Mouse (Mus musculus) layer of hippocampus, adult 11-12 months (tissue): ENCODE results near the gene Selenop.
"Not testable (repeated sequence)": the region's sequence is repeated elsewhere in the genome, so short reads cannot be mapped to it uniquely, and the experiment has no call there.

ENCODE experiments used
- DNase-seq: peaks from one replicate; pipeline ENCODE4 v3.0.0; 2022; ENCODE audit warnings: low spot score

The Selenop gene

DNA sequence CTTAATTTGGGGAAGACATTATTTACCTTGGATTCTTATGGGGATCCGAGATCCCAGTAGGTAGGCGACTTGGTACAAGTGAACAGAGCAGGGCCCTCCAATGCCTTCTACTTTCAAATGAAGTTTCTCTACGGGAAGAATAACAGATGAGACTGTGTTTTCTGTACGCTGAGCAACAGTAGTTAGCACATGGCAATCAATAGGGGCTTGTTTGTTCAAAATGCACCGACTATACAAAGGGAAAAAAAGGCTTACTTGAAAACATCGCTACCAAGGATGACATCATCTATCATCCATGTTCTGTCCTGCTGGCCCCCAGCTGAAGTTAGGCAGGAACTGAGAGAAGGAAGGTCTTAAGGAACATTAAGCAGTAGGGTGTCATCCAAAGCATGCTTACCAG lies at the start of gene Selenop:
Selenop (plus strand) TSS at position 301 of the 400 bp plus-strand sequence.
- no peak for DNase-seq

DNA sequence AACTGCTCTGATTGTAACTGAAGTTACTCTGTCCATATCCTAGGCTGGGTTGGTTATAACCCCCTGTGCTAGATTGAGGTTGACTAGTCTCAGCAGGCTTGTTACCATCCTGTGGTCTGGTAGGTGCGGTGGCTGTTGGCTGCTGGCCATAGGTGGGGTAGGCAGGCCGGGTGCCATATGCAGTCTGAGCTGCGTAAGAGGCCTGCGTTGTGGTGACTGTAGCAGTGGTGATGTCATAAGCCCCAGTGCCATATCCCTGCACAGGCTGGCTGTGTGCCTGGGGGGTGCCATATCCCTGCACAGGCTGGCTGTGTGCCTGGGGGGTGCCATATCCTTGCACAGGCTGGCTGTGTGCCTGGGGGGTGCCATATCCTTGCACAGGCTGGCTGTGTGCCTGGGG lies 49.7 kb upstream of the Selenop start:
- DNase-seq = not testable (repeated sequence)

DNA sequence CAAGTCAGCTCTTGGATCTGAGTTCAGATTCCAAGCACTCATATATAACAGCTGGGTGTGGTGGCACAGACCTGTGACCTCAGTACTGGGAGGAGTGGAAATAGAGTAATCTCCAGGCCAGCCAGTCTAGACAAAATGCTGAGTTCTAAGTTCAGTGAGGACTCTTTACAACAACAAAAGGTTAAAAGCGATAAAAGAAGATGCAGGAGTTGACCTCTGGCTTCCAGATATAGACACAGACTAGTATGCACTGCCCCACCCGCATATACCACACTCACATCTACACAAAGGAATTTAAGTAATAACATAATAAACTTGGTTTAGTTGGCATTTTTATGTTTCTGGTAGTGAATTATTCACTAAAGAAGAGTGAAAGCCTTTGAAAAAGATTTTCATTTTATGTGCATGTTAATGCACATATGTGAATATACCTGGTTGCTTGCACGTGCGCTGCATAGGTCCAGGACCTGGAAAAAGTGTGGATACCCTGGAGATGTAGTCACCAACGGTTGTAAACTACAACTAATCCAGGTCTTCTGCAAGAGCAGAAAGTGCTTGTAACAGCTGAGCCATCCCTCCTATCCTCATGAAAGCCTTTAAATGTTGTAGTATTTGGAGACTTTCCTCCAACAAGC lies 45.4 kb upstream of the Selenop start:
- no peak for DNase-seq

DNA sequence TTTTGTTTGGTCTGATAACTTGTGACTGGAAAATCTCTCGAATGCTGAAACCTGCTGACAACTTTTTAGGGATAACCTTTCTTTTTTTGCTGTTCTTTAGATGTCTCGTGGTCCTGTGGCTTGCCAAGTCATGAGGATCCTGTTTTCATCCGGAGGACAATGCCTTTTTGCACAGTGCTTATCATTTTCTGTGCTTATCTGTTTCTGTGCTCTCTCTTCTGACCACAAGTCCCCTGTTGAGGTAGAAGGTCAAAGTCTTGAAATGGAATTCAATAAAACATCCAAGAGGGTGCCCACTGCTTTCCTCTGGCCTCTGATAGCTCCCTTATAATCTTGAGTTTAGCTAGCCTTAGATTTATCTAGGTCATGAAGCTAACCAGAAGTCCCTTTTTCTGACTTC lies 41.8 kb upstream of the Selenop start:
- no peak for DNase-seq

DNA sequence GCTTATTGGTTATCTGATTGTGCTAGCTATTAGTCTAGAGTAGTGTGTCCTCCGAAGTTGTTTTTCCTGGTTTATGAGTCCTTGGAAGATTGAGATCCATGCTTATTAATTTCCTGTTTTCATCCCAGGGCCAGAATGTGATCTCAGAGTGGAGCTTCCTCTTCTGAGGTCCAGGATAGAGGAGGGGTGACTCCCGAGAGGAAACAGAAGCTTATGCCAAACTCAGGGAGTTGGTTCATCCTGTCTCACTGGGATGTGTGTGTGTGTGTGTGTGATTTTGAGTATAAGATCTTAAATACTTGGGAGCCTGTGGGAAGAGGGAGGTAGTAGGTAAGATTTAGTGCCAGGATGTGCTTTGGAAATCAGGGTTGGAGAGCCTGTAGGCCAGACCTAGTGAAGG lies 40.2 kb upstream of the Selenop start:
- no peak for DNase-seq

DNA sequence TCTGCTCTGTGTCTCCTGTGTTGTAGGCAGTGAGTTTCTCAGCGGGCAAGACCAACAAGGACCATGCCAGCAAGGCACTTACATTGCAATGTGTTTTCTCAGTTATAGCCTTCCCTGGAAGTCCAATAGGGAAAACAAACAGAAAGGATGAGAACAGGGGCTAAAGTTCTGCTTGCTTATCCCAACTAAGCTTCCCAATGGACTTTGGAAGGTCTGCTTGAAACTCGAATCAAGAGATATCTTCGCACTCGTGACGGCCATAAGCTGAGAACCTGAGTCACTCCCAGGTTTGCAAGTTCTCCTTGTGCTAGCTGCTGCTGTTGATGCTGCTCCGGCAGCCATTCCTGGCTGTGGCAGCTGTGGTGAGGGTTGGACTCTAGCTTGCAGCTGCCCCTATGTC lies 39.4 kb upstream of the Selenop start:
- DNase-seq = no peak

DNA sequence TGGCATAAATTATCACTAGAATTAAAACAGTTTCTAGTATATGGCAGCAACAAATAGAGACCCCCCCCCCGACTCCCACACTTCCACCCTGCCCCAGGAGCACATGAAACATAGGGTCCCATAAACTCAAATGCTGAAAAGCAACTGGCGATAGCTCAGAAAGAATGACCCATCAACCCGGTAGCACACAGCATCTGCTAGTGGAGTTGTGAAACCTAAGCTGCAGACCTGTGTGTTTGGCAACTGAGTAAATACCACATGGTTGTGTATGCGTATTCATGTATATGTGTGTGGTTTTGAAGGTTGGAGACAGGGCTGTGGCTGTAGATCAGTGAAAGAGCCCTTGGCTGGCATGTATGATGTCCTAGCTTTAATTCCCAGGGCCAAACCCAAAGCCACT lies 37.3 kb upstream of the Selenop start:
- no peak for DNase-seq

DNA sequence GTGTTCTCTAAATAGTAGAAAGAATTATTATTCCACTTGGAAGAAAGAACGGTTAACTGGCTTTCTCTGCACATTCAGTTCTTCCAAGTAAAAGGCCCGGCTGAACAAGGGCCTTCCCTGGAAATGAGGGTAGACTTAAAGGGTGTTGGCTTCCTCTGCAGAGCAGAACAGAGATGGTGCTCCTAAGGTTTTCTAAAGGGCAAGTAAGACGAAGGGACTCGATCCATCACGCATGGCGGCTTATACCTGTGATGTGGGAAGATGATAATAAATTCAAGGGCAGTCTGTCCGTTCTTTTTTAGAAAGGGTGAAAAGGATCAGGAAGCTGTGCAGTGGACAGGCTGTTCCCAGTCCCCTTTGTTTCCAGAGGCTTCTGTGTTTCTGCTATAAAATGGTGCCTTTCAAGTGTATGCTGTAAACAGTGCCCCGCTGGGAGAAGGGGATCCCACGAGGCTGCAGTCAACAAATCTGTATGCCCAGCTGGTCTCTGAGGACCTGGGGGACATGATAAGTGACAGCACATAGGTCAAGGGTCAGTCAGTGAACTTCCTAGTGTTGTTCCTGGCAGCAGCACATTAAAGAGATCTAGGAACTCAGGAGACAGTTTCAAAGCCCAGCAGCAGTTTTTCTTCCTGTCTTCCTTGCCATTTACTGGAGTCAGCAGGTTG lies 36.0 kb upstream of the Selenop start:
- peak; percentile 8 for DNase-seq

DNA sequence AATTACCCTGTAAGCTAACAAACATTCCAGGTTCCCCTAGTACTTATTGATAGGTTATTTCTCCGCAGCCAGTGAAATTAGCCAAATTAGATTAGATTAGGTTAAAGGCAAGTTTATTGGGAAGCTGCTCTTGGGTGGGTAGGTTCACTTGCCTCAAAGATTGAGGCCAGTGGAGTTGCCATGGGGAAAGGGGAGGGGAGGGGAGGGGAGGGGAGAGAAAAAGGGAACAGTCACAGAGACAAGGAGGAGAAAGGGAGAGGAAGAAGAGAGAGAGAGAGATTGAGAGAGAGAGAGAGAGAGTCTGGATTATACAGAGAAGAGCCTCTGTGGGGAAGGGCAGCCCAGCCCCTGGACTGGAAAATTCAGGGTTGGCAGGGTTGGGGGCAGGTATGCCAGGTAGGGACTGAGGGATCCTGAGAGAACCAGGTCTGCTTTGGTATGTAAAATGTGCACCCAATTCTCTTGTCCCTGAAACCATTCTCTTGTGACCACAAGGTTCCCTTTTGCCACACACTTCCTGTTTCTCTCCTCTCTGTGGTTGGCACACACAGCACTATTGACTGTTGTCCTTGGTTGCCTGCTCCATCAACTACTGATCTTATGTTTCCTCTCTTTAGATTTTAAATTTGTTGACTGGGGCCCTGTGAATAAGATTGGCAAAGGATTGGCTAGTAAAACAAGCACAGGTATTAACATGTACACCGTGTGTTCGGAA lies 34.4 kb upstream of the Selenop start:
- DNase-seq = peak; percentile 13

DNA sequence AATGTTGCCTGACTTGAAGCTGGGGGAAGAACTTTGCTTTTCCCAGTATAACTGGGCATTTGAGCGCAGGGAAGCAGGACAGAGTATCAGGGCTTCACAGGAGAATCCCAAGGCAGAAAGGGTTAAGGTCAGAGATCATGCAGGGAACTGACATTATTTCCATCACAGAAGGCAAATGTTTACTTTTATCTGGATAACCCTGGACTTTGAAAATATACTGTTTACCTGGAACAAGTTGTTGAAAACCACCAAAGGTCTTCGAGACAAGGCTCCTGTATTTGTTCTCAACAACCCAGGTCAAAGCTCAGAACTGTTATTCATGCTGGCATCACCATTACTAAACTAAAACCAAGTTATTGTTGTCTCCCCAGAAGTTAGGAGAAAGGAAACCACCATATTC lies 32.0 kb upstream of the Selenop start:
- DNase-seq = no peak

DNA sequence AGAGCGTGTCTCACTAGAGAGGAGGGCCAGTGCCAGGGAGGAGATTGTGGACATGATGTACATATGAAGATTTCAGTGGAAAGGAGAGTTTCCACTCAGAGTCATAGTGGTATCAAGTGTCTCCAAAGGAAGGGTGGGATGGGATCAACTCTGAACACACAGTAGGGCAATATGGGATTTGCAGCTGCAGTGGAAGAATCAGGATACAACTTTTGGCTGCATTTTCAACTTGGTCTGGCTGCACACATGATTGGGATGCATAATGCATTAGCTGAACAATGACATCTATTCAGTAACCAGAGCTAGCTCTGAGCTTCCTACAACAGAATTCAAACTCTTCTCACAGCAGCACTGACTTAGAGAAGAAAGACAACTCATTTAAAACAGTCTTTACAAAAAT lies 30.4 kb upstream of the Selenop start:
- DNase-seq = peak; percentile 19

DNA sequence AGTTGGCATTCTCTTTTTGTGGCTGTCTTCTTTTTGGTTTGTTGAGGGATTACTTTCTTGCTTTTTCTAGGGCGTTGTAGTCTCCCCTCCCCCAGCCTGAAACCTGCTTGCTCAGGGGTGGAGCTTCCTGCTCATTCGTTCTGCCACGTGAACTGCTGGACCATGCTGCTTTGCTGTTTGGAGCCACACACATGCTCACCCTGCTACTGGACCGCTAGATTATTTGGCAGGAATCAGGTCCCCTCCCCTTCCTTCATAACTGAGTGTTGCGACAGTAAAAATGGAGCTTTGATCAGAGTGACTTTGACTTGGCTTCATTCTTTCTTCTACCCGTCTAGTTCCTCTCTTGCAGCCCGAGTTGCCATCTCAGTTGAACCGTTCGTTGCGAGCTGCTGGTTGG lies 23.3 kb upstream of the Selenop start:
- DNase-seq = not testable (repeated sequence)

DNA sequence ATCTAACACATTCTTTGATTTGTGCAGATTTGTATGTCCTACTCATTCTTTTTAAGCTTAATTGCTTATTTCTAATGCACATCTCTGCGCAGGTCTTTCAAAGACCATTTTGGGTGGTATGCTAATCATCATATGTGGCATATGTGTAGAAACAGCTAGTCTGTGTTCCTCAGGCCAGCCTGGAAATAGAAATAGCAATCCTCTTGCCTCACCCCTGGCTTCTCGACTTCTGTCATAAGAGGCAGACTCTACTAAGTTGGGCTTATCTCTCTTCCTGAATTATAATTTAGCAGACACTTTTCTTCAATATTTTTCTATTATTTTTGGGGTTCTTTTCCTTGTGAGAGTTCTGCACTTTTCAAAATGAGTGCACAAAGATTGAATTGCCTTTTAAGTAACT lies 17.7 kb upstream of the Selenop start:
- no peak for DNase-seq

DNA sequence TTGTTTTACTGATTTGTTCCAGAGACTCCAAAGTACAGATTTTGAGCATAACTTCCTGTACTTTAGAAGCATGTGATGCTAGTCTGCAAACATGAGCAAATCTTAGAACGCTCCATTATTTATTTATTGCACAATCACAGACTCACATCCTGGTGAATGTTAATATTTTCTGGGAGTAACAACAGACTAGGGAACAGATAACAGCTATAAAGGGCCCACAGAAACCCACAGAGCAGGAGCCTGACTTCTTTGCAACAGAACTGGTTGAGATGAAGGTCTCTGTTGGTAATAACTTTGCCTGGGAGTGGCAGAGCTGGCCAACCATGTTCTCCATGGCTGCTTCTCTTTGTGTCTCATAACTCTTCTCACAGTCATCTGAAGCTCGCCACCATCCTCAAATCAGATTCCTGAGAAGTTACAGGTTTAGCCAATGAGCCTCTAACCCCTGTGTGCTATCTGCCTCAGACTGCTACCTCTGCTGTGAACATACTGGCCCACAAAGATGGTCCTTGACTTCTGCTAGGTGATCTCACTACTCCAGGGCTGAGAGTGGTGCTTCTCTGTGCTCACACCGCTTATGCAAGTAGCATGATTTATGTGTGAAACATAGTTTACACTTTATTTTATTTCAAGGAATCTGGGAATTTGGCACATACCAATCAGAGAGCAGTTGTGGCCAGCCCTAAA lies 17.2 kb upstream of the Selenop start:
- DNase-seq = no peak

DNA sequence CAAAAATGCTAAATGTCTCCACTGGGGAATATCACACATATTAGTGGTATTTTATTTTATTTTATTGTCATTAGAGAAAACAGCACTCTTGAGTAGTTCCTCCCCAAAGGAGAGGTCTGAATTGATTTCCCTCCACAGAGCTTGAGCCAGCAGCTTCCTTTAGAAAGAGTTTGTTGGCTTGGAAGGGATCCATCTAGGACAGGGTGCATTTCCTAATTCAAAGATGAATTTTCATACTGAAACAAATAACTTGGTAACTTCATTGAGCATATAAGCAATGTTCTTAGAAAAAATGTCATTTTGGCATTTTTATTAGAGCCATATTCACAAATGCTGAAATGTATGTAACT lies 16.7 kb upstream of the Selenop start:
- no peak for DNase-seq

DNA sequence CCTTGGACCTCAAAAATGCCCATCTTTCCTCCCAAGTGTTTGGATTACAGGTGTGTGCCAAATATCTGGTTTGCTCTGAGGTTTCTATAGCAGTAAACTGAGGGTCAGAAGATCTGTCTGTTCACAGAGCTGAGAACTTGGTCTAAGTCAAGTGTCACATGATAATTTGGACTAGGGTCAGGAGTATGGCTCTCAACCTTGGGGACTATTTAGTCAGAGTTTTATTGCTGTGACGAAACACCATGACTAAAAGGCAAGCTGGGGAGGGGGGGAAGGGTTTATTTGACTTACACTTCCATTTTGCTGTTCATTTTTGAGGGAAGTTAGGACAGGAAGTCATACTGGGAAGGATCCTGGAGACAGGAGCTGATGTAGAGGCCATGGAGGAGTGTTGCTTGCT lies 9.3 kb upstream of the Selenop start:
- no peak for DNase-seq

DNA sequence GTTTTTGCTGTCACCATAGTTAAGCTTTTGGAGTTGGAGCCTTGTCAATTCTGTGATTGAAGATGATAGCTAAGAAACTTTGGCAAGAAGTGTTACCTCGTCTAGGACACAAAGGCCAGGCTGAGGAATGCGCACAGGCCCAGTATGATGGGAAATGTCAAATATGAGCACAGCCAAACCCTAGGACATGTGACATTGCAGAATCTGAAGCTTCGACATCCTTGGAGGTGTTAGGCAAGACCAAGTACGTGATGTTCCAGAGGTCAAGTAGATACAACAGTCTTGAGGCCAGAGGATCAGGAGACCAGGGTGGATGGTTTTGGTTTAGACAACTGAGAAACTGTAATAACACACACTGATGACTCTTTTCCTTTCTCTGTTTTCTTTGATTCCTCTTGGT lies 8.0 kb upstream of the Selenop start:
- no peak for DNase-seq

DNA sequence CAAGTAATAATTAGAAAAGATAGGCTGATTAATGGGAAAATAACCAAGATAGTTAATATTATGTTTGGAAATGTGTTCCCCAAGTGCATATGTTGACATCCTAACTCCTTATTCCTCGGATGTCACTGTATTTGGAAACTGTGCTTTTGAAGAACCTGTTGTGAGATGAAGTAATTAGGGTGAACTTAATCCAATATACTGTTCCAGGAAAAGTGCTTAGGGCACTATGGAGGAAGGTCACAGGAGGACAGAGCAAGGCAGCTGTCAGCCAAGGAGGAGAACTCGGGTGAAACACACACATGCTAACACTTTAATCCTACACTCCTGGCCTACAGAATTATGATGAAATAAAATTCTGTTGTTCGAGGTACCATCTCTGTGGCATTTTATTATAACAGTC lies 5.5 kb upstream of the Selenop start:
- no peak for DNase-seq

DNA sequence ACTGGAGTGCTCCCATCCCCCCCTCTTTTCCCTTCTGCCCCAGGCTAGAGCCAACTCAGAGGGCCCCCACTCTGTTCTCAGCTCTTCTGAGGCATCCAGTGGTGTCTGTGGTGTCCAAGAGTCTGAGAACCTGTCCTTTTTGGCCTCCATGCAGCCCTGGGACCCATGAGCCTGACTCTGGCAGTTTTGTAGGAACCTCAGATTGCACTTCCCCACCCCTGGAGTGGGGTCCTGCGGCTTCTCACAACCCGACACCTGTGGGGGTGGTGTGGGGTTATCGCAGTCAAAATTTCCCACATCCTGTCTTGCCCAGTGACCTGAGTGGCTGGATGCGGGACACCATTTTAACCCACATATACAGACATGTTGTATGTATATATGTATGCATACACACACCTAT lies 4.1 kb upstream of the Selenop start:
- no peak for DNase-seq

DNA sequence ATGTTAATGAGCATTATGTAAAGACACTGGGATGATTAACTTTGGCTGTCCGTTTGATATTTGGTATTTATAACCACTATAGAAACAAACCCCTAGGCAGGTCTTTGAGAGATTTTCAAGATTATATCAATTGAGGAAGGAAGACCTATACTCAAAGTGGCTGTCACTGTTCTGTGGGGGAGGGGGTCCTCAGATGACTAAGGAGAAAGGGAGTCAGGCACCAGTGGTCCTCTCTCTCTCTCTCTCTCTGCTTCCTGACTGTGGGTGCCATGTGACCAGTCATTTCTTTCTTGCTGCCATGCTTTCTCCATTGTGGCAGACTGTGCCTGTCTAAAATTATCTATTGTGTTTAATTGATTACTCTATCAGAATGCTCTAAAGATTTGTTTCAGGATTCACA lies 3.5 kb upstream of the Selenop start:
- DNase-seq = no peak

DNA sequence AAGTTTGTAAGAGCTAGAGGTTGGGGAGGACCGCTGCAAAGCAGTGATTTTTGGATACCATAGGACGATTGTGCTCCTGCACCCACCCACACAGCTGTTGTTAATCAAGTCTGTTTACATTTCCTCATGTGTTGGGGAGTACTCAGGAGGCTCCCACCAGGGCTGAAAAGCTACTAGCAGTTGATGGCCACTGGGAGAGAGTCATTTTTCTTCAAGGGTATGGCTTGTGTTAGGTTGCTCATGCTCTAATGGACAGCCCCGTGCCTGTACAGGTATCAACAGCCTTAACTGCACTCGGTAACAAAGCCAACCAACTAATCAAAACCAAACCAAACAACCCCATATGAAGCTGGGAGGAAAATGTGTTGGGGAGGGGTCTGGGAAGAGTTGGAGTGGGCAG lies 1.1 kb downstream of the Selenop start:
- DNase-seq = no peak

DNA sequence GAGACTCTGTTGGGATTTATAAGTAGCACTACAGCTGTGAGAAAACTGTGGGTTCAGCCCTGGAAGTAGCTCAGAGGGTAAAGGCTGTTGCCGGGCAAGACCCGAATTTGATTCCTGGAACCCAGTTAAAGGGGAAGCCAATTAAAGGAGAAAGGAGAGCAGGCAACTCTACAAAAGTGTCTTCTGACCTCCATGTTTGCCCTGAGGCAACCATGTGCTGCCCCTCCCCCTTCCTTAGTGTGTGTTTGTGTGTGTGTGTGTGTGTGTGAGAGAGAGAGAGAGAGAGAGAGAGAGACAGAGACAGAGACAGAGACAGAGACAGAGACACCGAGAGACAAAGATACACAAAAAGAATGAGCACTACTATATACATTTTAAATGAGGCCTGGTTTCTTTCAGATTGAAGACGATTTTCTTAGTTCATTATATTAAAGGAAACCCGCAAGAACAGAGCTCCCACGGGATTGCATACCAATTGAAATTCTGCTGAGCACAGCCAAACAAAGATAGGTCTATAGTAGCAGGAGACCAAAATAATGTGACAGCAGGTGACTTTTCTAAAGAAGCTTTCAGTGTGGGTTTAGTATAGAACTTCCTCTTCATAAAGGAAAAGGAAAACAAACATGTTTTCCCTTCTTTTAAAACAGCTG lies 1.8 kb downstream of the Selenop start:
- DNase-seq = no peak
